Mouse (Mus musculus) layer of hippocampus, adult 11-12 months (tissue): ENCODE data around the gene Gm37240.
"Not testable (repeated sequence)": the region's sequence is repeated elsewhere in the genome, so short reads cannot be mapped to it uniquely, and the experiment has no call there.

ENCODE experiments used
- DNase-seq: peaks from one replicate; pipeline ENCODE4 v3.0.0; 2022; ENCODE audit warnings: low spot score

The Gm37240 gene

DNA sequence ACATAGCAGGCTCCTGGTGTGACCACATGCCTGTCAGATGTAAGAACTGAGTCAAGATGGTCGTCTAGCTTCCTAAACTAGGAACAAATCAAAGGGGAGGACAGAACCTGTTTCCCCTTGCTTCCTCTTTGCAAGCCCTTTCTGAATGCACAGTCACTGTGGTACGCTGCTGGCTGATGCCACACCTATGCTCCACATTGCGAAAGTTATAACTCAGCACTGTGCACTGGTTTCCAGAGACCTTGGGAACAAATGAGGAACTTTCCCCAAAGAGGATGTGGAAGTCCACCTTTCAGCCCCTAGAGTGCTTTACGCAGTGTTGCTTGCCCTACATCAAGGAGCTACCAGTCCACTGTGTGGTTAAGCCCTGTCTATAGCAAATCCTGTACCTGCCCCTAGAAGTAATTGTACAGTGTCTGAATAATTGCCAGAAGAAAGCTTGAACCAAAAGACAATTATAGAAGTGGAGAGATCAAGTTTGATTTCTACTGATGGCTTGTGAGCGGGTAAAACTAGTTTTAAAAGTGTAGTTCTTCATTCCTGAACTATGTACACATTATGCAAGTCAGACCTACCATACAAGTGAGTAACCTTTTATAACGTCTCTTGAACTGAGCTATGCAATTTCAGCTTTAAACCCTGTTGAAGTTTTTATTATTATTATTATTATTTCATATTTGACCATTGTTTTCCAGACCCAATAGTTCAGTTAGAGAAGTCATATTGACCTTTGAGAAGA, 1289.2 kb downstream of the Gm37240 start:
- no peak for DNase-seq

DNA sequence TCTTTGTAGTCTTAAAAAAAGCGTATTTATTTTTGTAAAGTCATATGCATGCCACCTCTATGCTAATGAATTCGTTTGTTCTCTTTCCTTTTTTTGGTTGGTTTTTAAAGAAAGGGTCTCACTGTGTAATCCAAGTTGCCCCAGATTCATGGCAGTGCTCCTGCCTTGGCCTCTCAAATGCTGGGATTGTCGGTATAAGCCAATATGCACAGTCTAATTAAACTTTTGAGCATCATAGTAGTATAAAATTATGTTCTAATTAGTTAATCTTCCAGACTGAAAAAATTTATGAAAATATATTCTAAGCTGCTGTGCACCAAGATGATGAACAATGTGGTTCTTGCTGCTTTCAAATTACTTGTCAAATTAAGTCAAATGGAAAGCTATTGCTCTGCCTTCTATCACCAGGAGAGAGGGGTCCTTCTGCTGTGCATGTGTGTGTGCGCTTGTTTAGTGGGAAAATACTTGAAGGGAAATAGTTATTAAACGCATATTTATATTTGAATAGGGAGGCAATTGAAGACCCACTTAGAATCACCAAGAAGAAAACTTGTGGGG, 1291.6 kb downstream of the Gm37240 start:
- DNase-seq, result no peak

DNA sequence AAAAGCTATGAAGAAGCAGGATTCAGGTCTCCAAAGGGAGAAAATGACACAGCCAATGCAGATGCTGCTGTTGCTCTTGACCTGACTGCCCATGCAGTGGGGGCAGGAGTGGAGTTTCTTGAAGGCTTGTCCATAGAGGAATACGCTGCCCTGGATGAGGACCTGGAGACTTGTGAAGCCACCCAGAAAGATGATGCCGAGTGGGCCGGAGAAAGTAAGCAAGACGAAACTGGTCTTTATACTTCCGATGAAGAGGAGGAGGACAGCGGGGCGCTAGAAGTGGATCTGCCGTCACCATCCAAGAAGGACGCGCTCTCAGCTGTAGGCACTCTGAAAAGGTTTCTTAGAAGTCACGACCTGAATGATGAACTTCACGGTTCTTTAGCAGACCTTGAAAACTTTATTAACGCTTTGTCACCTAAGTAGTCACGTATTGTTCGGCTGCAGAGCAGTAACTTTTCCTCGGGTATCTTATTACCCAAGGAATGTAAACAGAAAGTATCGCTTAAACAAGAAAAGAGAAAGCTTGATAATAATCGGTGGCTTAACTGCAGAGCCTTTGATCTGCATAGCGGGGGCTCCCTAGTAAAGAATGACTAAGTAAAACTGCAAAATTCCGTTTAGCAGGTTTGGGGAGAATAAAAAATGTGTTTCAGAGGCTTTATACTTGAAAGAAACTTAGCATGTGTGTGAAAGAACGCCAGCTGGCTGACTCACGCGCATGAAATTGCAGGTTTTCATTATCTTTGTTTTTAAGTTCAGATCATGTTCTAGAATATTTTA, 1292.2 kb downstream of the Gm37240 start:
- DNase-seq, result peak; percentile 28

DNA sequence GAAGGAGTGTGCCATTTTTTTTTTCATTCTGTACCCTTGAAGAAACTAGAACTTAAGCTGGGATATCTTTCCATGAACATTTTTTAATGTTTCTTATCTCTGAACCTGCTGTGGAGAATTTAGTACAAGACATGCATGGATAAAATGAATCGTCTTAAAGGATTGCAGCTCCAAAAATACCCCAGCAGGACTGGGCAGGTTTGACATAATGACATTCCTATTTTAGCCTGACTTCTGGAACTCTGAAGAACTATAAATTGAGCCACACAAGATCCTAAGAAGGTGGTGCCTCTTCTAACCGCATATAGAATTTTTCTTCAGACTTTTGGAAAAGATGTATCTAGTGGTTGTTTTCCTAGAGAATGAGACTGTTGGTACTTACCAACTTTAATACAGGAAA, 1294.0 kb downstream of the Gm37240 start, which contains the start of gene Tigd4:
Gene Tigd4, plus strand, starts transcription at position 301 of the 400 bp plus-strand sequence.
- no peak for DNase-seq

DNA sequence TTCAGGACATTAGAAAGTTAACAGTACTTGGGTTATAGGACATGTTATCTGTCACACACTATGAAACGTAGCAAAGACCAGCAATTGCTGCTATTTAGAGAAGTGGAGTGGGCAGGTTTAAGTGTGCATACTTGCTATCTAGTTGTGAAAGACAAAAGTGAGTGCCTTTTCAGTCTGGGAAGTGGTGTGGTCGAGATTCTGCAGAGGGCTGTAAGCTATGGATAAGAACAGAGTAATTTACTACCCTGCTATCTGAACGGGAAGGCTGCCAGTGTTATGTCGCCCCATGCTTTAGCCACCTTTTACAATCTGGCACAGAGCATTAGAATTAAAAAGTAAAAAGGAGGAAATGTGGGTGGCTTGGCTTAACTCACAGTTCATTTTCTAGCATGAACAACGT, 1300.6 kb downstream of the Gm37240 start:
- DNase-seq, result no peak

DNA sequence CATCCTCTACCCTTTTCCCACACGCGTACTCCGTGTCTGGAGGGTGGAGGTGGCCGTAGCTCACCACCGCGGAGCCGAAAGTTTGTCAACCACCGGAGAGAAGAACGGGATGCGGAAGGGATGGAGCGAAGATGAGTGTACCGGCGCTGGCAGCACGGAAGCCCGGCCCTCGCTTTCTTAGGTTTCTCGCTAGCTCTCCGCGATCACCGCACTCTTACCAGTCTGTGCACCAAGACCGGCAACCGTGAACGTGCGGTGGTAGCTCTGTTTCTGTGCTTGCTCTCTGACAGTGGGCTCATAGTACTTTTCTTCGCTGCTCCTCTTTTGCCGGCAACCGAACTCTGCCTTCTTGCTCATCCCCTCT, 1304.4 kb downstream of the Gm37240 start:
- no peak for DNase-seq

DNA sequence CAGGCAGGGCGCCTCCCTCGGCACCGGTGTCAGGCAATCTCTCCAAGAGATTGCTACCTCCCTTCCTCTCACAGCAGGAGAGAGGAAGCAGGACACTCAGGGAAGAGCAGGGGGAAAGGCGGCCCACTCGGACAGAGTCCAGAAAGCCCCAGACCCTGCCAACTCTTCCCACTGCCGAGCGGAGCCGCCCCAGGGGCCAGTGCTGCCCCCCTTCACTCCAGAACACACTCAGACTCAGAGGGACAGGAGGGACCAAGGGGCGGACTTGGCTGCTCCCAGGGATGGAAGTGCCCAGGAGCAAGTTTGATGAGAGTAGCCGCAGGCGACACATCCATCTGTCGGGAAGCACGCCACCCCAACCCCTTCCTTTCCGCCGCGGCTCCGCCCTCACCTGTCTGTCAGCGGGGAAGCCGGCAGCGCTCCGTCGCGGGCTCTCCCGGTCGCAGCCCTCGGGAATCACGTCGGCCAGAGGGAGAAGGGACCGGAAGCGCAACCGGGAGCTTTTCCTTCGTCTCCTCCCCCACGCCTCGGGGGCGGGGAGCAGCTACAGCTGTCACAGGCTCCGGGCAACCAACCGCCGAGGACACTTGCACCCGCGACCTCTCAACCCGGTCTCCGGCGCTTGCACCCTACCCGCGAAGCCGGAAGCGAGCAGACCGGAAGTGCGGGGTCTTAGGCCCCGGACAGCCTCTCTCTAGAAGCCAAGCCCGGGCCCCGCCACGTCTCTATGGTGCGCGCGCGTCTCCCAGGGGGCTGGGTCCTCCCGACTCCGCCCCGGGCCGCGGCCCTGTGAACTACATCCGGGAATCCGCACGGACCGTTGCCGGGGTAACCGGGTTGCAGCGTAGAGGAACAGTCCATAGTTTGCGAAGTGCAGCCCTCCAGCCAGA, 1305.0 kb downstream of the Gm37240 start, which contains the start of gene Arfip1:
Gene Arfip1, minus strand, starts transcription at position 603 of the 890 bp plus-strand sequence.
- peak; percentile 96 for DNase-seq

DNA sequence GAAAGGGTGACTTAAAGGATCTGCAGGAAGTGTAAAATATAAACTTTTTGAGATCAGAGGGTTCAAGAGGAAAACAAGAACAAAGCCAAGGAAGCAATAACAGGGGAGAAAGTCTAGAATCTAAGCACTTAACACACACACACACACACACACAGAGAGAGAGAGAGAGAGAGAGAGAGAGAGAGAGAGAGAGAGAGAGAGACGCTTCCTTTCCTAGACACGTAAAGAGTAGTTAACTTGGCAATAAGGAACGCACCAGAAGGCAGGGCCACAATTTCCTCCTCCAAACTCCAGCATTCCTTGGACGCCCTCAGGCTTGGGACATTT, 1305.7 kb downstream of the Gm37240 start:
- no peak for DNase-seq

DNA sequence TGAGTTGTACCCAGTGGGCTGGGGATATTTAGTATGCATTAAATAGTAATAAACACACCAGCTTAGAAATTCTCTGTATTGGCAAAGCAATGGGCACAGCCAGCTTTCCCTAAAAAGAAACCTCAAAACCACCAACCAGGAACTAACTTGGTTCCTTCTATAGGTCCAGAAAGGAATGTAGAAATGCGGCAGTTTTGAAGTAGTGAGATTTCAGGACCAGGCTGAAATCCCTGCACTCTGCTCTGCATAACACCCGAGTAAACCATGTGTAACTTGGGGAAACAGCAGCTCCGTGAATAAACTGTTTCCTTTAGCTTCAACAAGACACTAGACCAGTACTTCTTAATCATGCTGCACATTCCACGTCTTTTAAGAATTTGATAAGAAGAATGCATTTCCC, 1306.6 kb downstream of the Gm37240 start:
- DNase-seq, result no peak

DNA sequence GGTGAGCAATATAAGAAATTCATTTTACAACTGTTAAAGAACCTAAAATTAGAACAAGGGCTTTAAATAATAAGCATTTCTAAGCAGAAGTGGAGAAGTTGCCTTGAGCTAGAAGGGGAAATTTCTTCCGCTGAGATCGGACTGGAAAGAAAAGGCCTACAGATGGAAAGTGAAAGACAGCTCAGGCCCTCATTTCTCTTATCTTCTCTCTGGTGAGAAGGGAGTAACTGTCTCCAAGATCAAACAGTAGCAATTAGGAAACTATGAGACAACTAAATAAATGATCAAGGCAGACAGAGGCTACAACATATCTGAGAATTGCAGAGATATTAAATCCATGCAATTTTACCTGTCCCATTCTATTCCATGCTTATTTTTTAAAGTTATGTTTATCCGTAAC, 1316.8 kb downstream of the Gm37240 start:
- DNase-seq, result no peak

DNA sequence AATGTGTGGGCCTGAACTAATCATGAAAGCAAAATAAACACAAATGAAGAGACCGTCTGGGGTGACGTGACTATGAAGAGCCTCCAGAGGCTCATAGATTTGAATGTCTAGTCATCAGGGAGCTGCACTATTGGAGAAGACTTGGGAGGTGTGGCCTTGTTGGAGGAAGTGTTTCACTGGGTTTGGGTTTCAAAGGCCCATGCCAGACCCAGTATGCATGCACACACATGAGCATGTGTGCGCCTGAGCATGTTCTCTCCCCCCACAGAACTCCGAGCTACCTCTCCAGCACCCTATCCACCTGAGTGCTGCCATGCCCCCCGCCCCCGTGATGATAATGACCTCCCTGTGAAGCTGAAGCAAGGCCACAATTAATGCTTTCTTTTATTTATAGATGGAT, 1317.7 kb downstream of the Gm37240 start:
- DNase-seq, result no peak

DNA sequence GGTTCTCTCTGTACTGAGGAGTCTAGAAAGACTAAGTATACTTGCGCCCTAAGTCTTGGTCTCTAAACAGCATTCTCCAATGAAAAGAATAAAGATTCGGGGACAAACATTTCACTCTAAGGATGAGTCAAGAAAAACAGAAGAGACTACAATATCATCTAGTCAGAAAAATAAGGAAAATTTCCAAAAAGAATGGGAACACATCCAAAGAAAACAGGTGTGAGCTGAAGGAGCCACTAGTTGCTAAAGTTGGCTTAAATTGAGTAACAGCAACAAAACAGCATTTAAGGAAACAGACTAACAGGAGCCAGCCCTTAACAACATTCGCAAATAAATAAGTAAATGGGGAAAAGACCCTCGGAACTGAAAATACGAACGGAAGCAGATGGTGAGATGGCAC, 1318.8 kb downstream of the Gm37240 start:
- DNase-seq, result no peak

DNA sequence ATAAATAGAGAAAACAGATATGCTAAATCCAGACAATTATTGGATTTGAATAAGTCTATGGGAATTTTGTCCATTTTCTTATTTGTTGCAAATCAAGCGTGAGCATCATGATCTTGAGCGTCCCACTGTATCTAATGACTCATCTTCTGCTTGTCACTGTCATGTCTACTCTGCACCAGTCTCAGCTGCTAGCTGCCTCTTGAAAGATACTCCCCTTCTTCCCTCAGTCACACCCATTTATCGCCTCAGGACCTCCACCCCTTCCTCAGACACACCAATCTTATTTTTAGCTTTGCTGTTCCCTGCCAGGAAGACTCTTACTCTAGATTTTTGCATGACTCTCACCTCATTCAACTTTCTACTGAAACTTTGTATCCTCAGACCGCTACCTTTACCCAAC, 1323.9 kb downstream of the Gm37240 start:
- DNase-seq, result no peak

DNA sequence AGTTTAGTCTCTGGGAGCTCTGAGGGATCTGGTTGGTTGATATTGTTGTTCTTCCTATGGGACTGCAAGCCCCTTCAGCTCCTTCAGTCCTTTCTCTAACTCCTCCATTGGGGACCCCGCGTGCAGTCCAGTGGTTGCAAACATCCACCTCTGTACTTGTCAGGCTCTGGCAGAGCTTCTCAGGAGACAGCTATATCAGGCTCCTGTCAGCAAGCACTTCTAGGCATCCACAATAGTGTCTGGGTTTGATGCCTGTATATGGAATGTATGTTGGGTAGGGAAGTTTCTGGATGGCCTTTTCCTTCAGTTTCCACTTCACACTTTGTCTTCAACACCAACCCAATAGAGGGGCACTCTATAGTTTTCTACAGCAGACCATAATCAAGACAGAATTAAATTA, 1324.4 kb downstream of the Gm37240 start:
- not testable (repeated sequence) for DNase-seq

DNA sequence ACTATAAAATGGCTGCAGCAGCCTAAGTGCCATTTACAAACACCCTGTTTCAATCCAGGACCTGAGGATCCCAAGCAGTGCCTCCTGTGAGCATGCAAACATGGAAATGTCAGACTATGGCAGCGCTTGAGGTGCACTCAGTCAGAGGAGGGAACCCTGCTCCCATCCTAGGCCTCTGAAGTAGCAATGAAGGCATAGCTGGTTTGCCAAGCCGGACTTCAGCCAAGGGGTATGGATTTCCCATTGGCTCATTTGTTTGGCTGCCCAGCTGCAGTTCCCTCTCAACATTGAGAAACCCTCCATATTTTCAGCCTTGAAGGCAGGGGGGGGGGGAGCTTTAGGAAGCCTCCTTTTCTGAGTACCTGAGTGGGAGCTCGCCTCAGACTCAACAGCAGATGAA, 1329.0 kb downstream of the Gm37240 start:
- DNase-seq, result no peak

DNA sequence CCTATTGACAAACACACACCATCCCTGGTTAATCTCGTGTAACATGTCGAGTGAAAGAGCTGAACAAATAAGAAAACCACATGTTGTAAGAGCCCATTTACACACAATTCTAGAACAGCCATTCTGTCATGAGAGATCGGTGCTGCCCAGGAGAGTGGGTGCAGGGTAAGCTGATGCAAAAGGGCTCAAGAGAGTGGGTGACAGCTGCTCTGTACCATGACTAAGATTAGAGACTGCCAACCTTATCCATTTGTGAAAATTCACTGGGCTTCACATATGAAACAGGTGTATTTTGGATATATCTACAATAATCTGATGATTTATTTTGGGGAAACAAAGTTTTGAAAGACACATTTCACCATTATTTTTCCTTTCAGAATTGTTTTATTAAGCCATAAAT, 1331.5 kb downstream of the Gm37240 start:
- no peak for DNase-seq

DNA sequence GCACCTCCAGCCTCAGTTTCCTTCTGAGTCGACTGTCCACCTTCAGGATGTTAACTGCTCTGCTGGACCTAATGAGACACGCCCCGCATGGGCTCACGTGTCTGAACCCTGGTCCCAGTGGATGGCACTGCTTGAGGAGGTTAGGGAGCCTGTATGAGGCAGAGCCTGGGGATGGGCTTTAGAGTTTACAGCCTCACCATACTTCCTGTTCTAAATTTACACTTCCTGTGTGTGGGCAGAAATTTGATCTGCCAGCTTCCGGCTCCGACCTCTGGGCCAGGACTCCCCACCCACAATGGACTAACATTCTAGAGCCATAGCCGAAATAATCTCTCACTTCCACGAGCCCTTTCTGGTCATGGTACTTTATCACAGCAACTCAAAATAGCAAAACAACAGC, 1340.1 kb downstream of the Gm37240 start:
- DNase-seq, result no peak

DNA sequence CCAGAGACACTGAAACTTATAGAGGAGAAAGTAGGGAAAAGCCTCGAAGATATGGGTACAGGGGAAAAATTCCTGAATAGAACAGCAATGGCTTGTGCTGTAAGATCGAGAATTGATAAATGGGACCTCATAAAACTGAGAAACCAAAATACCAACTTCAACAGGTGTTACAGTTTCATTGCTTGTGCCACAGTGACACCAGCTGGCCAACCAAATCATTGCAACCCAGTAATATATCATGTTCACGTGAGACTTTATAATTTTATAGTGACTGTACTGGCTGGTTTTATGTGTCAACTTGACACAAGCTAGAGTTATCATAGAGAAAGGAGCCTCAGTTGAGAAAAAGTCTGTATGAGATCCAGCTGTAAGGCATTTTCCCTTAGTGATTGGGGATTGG, 1344.9 kb downstream of the Gm37240 start:
- DNase-seq, result peak; percentile 75

DNA sequence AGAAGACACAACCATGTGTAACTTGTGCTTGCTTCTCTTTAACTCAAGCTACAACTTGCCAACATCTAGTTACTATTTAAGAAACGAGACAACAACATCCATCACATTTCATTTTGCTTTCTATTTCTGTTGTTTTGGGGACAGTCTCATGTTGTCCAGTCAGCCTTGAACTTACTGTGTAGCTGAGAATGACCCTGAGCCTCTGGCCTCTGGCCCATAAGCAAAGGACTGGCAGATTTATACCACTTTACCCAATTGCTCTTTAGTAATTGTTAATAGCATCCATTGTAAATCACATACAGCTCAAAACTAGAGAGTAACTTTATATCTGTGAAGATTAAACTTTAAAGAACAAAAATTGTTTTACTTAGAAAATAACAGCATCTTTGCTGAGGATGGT, 1345.4 kb downstream of the Gm37240 start:
- DNase-seq, result no peak

DNA sequence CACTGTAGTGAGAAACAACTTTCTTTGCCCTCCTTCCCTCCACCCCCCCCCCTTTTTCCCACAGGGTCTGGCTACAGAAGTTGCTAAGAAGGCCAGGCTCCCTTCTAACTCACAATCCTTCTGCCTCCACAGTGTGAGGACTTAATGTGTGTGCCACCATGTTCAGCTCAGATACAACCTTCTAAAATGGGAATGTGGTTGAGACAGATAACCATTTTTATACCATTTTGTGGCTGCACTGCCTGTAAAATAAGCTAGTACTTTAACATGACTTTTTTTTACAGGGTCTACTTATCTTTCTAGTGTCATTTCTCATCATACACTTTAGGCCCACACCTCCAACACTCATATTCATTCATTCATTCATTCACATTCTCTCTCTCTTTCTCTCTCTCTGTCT, 1346.7 kb downstream of the Gm37240 start:
- DNase-seq, result no peak

DNA sequence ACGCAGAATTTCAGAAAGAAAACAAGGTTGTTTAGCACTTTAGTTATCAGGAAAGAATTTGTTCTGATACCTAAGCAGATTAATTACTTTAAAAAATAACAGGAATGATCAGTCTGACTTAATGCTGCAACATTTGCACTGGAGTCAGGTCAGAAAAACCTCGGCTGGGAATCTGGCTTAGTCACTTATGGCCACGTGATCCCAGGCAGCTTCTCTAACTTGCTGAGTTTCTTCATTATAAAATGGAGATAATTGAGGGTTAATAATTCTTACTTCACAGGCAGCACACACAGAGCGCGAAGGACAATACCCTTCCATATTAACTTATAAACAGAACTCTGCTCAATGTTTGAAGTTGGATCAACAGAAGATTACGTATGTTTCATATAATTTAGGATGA, 1350.3 kb downstream of the Gm37240 start:
- DNase-seq, result no peak

DNA sequence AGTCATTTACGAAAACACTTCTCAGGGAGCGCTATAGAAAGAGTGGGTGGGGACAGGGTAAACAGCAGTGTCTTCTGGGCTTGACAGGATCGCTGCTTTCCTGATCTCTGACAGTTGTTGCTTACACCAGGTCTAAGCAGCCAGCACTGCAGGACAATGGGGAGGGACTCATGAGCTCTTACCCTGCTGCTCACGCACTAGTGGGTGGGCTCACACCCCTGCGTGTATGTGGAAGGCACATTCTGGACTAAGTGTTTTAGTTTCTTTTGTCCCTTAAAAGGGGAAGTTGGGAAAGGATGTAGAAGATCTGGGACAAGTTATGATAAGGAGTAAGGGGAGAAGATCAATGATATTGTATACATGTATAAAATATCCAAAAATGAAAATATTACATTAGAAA, 1354.1 kb downstream of the Gm37240 start:
- DNase-seq, result no peak
